Mouse (Mus musculus): ENCODE data around the gene Emc9.

- no peak for TF ChIP-seq POLR2A (IDR thresholded peaks at IDR 0.05; ENCODE audit: borderline replicate concordance, extremely low read depth, insufficient read depth, insufficient read length, poor library complexity, severe bottlenecking)
- no peak for TF ChIP-seq CTCF (IDR thresholded peaks at IDR 0.05; ENCODE audit: borderline replicate concordance, extremely low read depth, insufficient read depth, insufficient read length)
These were observed 28.2 kb upstream of the Emc9 start for GRCm38 (mm10) chr14:55613346-55613745.
